Mouse (Mus musculus): ENCODE results near the gene Fzd4.

Fzd4 gene

DNA sequence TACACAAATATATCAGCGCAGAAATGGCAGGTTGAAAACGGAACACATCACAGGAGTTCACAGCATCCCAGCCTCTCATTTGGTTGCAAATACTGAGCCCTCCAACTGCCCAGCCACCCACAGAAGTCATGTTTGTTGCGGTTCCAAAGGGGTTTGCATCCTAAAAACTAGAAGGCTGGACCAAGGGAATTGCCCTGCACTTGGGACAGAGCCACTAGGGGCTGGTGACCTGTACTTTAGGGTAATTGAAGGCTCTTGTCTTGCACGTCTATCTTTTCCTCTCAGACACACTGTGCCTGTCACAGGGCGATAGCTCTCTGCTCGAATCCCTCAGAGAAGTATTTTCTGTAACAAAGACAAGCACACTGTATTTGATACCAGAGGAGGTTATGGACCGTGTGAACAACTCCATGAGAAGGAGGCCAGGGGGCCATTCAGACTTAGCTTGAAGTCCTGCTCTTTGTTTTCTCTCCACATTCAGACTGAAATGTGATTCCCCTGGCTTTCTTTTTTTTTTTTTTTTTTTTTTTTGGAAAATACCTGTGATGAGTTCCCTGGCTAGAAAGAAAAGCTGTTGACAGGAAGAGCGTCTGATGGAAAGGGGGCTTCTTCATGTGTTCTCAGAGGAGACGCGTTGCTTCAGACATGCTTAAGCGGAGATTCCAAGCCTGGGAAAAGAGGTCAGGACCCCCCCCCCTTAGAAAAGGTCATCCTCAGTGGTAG, 2.9 kb upstream of the Fzd4 start:
- no peak for DNase-seq (ENCODE audit: low spot score in 2 of 2)

DNA sequence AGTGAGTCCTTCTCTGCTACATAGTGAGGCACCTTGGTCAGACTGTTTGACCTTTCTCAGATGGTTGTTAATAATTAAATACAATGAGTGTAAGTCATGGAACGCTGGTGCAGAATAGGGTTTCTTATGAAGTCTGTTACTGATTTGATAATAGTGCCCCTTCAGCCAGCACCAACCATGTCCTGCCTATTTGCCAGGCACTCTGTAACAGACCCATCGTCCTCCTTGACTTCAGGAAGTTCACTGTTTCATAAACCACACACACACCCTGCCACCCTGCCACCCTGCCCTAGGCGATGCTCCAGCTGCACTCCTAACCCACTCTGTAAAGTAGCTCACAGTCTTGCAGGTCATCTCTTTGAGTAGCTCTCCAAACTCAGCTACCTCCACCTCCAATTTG, 2.2 kb upstream of the Fzd4 start:
- DNase-seq (ENCODE audit: low spot score in 2 of 2), result no peak

DNA sequence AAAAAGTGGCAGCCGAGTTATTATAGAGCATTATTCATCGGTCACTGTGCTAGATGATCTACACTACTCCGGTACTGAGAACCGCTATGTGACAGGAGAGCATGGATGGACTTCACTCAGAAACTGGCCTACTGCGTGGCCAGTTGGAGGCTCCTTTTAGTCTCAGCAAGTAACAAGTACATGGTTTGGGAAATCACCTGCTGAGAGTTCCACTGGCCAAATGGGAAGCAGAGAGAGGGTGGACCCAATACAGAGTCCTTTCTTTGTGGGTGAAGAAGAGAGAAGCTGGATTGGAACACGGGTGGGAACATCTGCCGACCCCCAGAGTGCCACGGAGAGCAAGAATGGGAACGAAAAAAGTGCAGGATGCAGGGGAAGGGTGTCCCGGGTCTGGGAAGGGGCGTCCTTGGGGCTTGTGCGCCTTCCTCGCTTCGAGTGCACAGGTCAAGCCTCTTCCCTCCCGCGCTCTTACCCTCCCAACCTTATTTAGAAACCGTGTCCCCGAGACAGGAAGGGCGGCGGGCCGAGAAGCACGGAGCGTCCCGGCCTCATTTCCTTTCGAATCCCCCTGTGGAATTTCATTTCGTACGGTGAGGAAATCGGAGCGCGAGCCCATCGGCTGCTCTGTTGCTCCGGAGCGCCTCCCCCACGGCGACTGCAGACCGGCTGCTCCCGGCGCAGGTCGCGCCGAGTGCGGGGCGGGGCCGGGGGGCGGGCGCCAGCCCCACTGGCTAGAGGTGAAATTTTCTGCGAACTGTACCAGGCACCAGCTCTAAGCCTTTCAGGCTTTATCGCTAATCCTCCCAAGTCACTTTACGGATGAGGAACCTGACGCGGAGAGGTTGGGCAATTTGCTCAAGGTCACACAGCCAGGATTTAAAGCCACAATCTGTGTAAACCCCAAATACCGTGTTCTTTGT, 842 bp upstream of the Fzd4 start:
- peak; percentile 25 to 39 for DNase-seq (ENCODE audit: low spot score in 2 of 2)

GRCm38 (mm10) chr7:89404734-89405440, 732 bp downstream of the Fzd4 start:
- peak in 1 of 2 experiments; percentile 17 for DNase-seq (ENCODE audit: low spot score in 2 of 2)

- no peak for DNase-seq (ENCODE audit: low spot score in 2 of 2)
These were observed 1.9 kb downstream of the Fzd4 start for GRCm38 (mm10) chr7:89406011-89406410.

GRCm38 (mm10) chr7:89407006-89407940, 3.1 kb downstream of the Fzd4 start:
- no peak for DNase-seq (ENCODE audit: low spot score in 2 of 2)

DNA sequence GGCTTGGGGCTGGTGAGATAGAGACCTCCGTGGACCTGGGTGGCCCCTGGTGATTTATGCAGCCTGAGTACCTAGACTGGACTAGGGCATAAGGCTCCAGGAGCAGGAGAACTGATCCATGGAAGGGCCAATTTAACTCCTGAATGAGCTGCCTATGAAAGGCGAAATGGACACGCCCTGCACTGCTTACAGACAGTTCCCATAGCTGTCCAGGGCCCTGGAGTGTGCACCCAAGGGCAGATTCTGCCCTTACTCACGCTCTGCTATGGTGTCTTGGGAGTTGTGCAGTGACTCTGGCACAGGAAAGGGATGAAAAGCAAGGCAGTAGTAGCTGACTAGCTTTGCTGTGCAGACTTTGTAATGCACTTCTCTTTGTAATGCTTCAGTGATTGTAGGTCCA, 6.1 kb downstream of the Fzd4 start:
- DNase-seq (ENCODE audit: low spot score in 2 of 2), result no peak

DNA sequence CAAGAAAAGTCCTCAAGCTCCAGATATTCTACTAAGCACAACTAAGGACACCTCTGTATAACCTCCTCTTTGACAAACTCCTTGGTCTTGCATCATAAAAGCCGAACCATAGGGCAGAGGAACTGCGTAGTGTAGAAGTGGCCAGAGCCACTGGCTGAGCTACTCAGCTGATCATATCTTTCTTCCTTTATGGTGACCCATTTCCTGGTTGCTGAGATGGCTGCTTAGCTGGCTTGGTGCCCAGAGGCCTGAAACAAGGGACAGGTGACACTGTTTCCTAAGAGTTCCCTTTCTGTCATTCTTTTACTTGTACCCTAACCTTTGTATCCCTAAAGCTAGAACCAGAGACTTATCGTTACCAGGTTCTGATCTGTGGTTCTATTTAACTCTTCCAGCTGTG, 7.2 kb downstream of the Fzd4 start:
- no peak for DNase-seq (ENCODE audit: low spot score in 2 of 2)

- DNase-seq (ENCODE audit: low spot score in 2 of 2), result no peak
These were observed 7.9 kb downstream of the Fzd4 start for GRCm38 (mm10) chr7:89412094-89412493.

DNA sequence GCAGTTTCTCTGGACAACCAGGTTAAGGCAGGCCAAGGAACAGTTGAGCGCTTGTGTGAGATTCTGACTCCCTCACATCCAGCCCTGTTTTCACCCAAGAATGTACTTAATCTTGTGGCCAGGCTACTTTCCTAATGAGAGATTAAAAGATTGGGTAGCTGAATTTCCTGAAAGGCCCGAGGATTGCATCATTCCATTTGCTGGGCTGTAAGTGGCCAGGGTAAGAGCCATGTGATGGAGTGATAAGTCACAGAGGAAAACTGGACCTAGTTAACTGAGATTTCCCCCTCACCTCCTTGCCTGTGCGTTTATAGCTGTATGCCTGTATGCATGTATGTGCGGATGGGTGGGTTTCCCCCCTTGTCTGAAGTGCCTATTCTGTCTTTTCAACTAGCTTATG, 11.9 kb downstream of the Fzd4 start:
- no peak for DNase-seq (ENCODE audit: low spot score in 2 of 2)

DNA sequence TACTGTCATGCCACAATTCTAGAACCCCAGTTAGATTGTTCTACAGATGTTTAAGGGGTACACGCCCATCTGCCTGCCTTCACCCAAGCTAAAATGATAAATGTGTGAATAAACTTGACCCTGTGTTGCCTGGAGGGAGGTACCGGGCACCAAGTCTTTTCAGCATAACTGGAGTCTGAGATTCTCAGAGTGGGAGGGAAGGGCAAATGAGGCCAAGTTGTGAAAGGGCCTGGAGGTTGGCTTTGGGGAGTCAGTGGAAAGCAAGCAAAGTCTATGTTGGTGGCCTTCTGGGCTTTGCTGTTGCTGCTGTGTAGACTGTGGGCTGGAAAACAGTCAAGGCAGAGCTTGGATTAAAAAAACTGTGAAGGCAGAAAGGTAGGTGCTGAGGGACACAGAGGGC, 13.6 kb downstream of the Fzd4 start:
- DNase-seq (ENCODE audit: low spot score in 2 of 2), result no peak

GRCm38 (mm10) chr7:89418127-89418653, 14.0 kb downstream of the Fzd4 start:
- DNase-seq (ENCODE audit: low spot score in 2 of 2), result no peak

- no peak for DNase-seq (ENCODE audit: low spot score in 2 of 2)
These were observed 14.9 kb downstream of the Fzd4 start for GRCm38 (mm10) chr7:89418917-89419679.

- DNase-seq (ENCODE audit: low spot score in 2 of 2), result no peak
These were observed 17.1 kb downstream of the Fzd4 start for GRCm38 (mm10) chr7:89421294-89421693.

- no peak for DNase-seq (ENCODE audit: low spot score in 2 of 2)
These were observed 18.5 kb downstream of the Fzd4 start for GRCm38 (mm10) chr7:89422650-89423049.

GRCm38 (mm10) chr7:89423194-89423593, 19.0 kb downstream of the Fzd4 start:
- no peak for DNase-seq (ENCODE audit: low spot score in 2 of 2)

DNA sequence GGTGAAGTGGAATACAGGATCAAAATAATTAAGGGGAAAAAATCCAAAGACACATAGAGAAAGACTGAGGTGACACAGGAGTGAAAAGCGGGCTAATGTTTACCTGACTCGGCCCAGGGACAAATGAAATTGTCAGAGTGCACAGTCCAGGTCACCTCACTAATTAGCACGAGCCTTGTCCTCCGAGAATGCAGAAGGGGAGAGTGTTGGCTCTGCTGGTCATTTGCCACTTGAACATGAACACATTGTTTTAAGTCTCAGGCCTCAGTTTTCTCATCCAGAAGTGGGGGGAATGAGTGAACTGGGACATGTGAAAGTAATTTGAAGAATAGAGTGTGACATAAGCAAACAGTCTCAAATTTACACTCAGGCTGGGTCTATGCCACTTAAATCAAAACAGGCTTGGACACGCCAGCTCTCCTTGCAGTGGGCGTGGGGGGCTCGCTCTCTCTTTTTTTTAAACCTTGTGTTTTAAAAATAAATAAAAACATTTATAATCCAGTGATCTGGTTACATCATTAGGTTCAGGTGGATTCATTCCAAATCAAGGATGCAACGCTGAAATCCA, 19.6 kb downstream of the Fzd4 start:
- DNase-seq (ENCODE audit: low spot score in 2 of 2), result no peak

DNA sequence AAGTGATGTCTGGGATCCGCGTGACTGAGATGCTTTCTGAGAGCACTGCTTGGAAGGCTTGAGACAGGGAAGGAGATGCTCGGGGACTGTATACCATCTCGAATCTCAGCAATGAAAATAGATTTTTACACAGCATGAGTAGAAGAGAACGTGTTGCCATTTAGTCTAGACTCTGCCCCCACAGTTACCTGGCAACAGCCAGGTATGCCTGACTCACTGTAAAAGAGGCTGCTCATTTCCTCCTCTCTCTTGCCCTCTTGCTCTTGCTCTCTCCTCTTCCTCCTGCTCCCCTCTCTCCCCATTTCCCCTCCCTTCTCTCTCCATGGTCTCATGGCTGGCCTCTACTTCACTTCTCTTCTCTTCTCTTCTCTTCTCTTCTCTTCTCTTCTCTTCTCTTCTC, 20.5 kb downstream of the Fzd4 start:
- no peak for DNase-seq (ENCODE audit: low spot score in 2 of 2)

DNA sequence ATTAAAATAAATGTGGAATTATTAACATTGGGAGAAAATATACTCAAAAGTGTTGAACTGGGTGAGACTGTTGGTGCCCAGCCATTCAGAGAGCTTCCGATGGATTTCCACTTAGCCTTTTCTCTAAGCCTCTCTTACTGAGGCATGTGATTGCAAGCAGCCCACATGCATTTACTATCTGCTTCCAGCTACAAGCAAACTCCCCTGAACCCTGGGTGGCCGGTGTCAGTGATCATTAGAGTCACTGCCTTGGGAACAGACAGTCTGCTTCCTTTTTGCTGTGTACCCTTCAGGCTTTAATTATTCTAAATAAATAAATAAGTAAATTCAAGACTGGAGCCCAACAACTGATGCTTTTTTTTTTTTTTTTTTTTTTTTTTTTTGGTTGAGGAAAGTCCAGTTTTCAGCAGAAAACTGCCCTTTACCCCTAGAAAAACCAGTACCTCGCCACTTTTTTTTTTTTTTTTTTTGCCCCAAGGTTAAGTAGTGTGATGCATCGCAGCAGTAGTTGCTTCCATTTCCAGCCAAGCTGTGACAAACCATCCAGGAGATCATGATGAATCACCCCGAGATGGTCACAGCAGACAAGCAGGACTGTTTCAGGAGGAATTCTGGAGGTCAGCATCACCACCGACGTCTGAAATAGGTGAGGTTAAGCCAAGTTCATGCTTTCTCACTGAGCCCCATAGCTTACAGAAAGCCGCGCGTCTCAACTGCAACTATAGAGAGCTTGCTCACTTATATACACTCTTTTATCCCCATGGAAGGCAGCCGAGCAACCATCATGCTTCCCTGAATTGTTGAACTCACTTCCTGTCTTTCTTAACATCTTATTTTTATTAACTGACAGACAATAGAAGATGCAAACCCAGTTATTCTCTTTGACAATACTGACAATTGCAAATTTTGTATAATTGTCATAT, 21.9 kb downstream of the Fzd4 start:
- DNase-seq (ENCODE audit: low spot score in 2 of 2), result no peak
